Mouse (Mus musculus) stomach, embryonic 14.5 days (tissue): ENCODE results near the gene Rps27rt. TPM values are rescaled to one million over a fixed set of nuclear protein-coding genes. Genes with fewer than 3 reads are reported as not detected.

Experiments used
- ATAC-seq: fragments of 200-750 bp; cut with Nextera tagmentation; 2 replicates; pipeline ENCODE4 v1.8.0; 2017; ENCODE audit warnings: low read depth, moderate TSS enrichment; ENCODE audit not compliant: insufficient number of reproducible peaks, insufficient read depth, low FRiP score
- H3K27ac ChIP-seq: fragments of 300-500 bp; sonication (generic); 2 replicates; pipeline ENCODE4 v1.5.1; 2014; ENCODE audit warnings: mild to moderate bottlenecking, low read length, moderate library complexity, mixed read lengths
- H3K27me3 ChIP-seq: fragments of 300-500 bp; sonication (generic); 2 replicates; pipeline ENCODE4 v1.6.1; 2014; ENCODE audit warnings: low read length, control low read depth, mixed read lengths; ENCODE audit not compliant: control insufficient read depth, insufficient read depth
- H3K36me3 ChIP-seq: fragments of 300-500 bp; sonication (generic); 2 replicates; pipeline ENCODE4 v1.6.1; 2014; ENCODE audit warnings: mild to moderate bottlenecking, control low read depth, low read length, moderate library complexity, mixed read lengths; ENCODE audit not compliant: control insufficient read depth, insufficient read depth
- H3K4me1 ChIP-seq: fragments of 300-500 bp; sonication (generic); 2 replicates; pipeline ENCODE4 v1.6.1; 2014; ENCODE audit warnings: low read length, control low read depth, mixed read lengths; ENCODE audit not compliant: control insufficient read depth, insufficient read depth
- H3K4me2 ChIP-seq: fragments of 300-500 bp; sonication (generic); replicated peaks from 2 replicates; pipeline ENCODE4 v1.6.1; 2014; ENCODE audit warnings: low read depth, low read length, control low read depth
- H3K4me3 ChIP-seq: fragments of 300-500 bp; sonication (generic); 2 replicates; pipeline ENCODE4 v1.5.1; 2014; ENCODE audit warnings: low read depth, low read length, control low read depth
- H3K9ac ChIP-seq: fragments of 300-500 bp; sonication (generic); replicated peaks from 2 replicates; pipeline ENCODE4 v1.6.1; 2014; ENCODE audit warnings: low read depth, mild to moderate bottlenecking, control low read depth, low read length, moderate library complexity, mixed read lengths
- H3K9me3 ChIP-seq: fragments of 300-500 bp; sonication (generic); 2 replicates; pipeline ENCODE4 v1.6.1; 2016; ENCODE audit warnings: low read depth, low read length, control low read depth; ENCODE audit not compliant: control insufficient read depth
- WGBS: fragments of 180-500 bp; shearing (Covaris S2); extraction: QIAGEN DNeasy Blood & Tissue Kit; methylation state at CpG from one replicate; pipeline ENCODE4 v1.1.7; 2014; 5-methylcytosine and 5-hydroxymethylcytosine counted together
- polyA plus RNA-seq: library from polyadenylated mRNA; unstranded; fragments of >200 nt; fragmentation: Nextera tagmentation; extraction: Ambion mirVana; gene quantifications from 2 replicates; pipeline ENCODE4 v1.2.1, GENCODE M21; 2014

Rps27rt gene
- polyA plus RNA-seq, 1 experiment from 2014 or later, result 625 TPM

DNA sequence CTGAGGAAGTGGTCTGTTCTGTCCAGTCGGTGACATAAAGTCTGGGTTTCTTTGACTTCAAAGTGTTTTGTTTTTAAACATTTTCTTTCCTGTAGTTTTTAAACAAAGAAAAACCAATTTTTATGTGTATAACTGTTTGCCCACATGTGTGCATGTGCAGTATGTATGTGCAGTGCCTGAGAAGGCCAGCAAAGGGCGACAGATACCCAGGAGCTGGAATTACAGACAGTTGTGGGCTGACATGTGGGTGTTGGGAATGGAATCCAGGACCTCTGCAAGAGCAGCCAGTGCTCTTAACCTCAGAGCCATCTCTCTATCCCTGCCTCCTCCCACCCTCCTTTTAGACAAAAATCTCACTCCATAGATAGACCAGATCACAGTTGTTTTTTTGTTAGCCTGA lies 10.0 kb upstream of the Rps27rt start:
- no peak overlapping the region for H3K4me2 ChIP-seq
- no peaks in the 10 kb centered on the region for H3K4me1 ChIP-seq
- 0 out of 2 replicates have a peak, but pooled peaks cover 3% of the 10 kb centered on the region for H3K9me3 ChIP-seq
- no peak overlapping the region for H3K27ac ChIP-seq
- whole genome bisulfite sequencing, result 93% methylated on average over 2 of the region's 2 CpGs
- no peaks in the 10 kb centered on the region for H3K36me3 ChIP-seq
- ATAC-seq, result no peak
- H3K4me3 ChIP-seq, result no peak overlapping the region
- no peaks in the 10 kb centered on the region for H3K27me3 ChIP-seq
- H3K9ac ChIP-seq, result no peak overlapping the region

DNA sequence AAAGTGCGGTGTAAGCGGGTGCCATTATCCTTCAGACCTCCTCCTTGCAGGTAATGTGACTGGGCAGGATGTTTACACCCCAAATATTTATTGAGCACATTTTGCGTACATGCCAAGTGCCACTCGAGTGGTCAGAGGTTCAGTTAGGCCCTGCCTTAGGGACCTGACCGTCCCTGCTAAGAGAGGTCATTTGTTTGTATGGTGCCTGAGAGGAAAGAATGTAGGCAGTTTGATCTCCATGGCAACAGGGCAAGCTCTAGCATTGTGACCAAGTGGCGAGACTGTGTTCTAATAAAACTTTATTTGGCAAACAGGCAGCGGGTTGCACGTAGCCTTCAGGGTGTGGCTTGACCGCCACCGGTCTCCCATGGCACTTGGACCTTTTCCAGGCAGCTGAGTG lies 7.9 kb upstream of the Rps27rt start:
- 67% methylated on average over 10 of the region's 10 CpGs for WGBS

DNA sequence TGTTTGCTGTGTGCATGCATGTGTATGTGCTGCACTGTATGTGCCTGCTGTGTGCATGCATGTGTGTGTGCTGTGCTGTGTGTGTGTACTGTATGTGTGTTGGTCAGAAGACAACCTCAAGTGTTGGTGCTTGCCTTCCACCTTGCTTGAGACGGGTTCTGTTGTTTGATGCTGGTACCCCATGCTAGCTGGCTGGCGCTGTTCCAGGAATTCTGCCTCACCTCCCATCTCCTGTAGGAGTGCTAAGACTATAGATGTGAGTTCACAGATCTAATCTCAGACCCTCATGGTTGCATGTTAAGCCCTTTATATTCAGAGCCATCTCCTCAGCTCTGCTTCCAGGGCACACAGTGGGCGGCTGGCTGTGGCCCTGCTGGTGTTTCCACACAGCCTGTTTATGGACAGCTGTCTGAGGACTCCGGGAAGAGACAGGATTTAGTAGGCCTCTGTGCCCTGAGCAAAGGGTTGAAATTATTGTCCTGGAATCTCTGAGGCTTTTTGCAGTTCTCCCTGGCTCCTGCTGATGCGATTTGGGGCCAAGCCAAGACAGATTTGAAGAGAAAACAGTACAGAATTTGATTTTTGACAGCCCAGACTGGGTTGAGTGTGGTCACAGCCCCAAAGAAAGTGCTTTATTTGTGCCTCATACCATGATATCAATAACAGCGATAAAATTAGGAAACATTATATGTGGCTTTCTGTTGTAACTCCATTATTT lies 6.2 kb upstream of the Rps27rt start:
- Histone ChIP-seq H3K27ac (no peak overlapping the region), H3K27me3 (no peaks in the 10 kb centered on the region), H3K9me3 (0 out of 2 replicates have a peak, but pooled peaks cover 3% of the 10 kb centered on the region), H3K9ac (no peak overlapping the region), H3K36me3 (no peaks in the 10 kb centered on the region), H3K4me3 (no peak overlapping the region), H3K4me2 (no peak overlapping the region), H3K4me1 (no peaks in the 10 kb centered on the region)
- 66% methylated on average over 6 of the region's 6 CpGs for WGBS
- ATAC-seq, result no peak

More for the DNA sequence above, 7.9 kb upstream of the Rps27rt start:
- H3K27me3 ChIP-seq, result no peaks in the 10 kb centered on the region
- H3K27ac ChIP-seq, result no peak overlapping the region
- no peaks in the 10 kb centered on the region for H3K4me1 ChIP-seq
- ATAC-seq, result no peak
- no peak overlapping the region for H3K9ac ChIP-seq
- no peak overlapping the region for H3K4me2 ChIP-seq
- H3K4me3 ChIP-seq, result no peak overlapping the region
- H3K36me3 ChIP-seq, result no peaks in the 10 kb centered on the region
- H3K9me3 ChIP-seq, result 0 out of 2 replicates have a peak, but pooled peaks cover 3% of the 10 kb centered on the region

DNA sequence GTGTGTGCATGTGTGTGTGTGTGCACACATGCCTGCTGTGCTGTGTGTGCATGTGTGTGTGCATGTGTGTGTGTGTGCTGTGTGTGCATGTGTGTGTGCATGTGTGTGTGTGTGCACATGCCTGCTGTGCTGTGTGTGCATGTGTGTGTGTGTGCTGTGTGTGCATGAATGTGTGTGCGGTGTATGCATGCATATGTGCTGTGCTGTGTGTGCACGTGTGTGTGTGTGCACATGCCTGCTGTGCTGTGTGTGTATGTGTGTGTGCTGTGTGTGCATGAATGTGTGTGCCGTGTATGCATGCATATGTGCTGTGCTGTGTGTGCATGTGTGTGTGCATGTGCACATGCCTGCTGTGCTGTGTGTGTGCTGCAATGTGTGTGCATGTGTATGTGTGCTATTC lies 5.5 kb upstream of the Rps27rt start:
- H3K4me2 ChIP-seq, result no peak overlapping the region
- H3K9ac ChIP-seq, result no peak overlapping the region
- H3K4me3 ChIP-seq, result no peak overlapping the region
- H3K4me1 ChIP-seq, result no peaks in the 10 kb centered on the region
- 0 out of 2 replicates have a peak, but pooled peaks cover 2% of the 10 kb centered on the region for H3K9me3 ChIP-seq
- 89% methylated on average over 3 of the region's 3 CpGs for WGBS
- ATAC-seq, result no peak
- H3K27ac ChIP-seq, result no peak overlapping the region
- no peaks in the 10 kb centered on the region for H3K36me3 ChIP-seq
- no peaks in the 10 kb centered on the region for H3K27me3 ChIP-seq

DNA sequence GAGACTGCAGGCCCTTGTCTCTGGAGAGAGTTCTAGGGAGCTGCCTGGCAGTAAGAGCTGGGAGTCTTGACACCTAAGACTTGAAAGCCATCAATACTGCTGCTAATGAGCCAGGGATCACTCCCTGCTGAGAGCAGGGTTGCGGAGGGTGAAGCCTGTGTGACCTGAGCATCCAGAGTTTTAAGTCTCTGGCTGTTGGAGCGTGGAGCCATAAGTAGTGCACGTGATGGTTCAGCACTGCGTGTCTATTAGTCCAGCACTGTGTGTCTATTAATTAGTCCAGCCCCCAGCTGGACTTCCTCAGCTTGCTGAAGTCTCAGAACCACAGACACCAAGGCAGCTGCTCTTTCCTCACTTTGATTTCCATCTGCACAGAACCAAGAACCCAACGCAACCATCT lies 3.8 kb upstream of the Rps27rt start:
- no peak for ATAC-seq
- WGBS, result 93% methylated on average over 5 of the region's 5 CpGs

DNA sequence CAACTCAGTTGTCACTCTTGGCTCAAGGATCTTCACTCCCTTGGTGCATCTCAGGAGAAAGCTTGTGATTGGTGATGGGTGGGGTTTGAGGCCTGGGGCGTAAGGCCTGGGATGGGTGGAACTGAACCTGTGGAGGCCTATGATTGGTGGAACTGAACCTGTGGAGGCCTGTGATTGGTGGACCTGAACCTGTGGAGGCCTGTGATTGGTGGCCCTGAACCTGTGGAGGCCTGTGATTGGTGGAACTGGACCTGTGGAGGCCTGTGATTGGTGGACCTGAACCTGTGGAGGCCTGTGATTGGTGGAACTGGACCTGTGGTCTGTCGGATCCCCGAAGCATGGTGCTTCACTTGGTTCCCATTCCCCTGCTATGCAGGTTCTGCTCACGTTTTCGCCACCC lies 3.2 kb upstream of the Rps27rt start:
- Histone ChIP-seq H3K4me1 (no peaks in the 10 kb centered on the region), H3K9ac (no peak overlapping the region), H3K9me3 (no peaks in the 10 kb centered on the region), H3K4me3 (no peak overlapping the region), H3K4me2 (no peak overlapping the region), H3K27ac (no peak overlapping the region), H3K36me3 (no peaks in the 10 kb centered on the region), H3K27me3 (no peaks in the 10 kb centered on the region)
- no peak for ATAC-seq
- 91% methylated on average over 5 of the region's 5 CpGs for WGBS

More for the DNA sequence above, 3.8 kb upstream of the Rps27rt start:
- Histone ChIP-seq H3K4me1 (no peaks in the 10 kb centered on the region), H3K9ac (no peak overlapping the region), H3K4me2 (no peak overlapping the region), H3K27me3 (no peaks in the 10 kb centered on the region), H3K36me3 (no peaks in the 10 kb centered on the region), H3K27ac (no peak overlapping the region), H3K4me3 (no peak overlapping the region), H3K9me3 (no peaks in the 10 kb centered on the region)

DNA sequence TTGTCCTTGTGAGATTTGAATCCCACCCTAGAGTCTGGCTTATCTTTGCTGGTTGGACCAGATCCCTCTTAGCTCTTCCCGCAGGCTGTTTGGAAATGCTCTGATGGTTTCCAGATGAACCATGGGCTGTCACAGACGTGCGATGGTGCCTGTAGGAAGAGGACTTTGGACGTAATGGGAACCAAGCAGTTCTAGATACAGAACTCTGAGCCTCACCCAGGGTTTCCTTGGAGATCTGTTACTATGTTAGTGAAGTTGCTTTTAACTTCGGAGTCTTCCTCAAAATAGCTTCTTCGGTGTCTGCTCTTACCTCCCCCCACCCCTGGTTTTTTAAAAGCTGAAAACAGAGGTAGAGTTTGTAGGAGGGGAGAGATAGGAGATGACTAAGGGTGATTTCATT lies 2.6 kb downstream of the Rps27rt start:
- 50% methylated on average over 6 of the region's 6 CpGs for WGBS
- Histone ChIP-seq H3K9ac (no peak overlapping the region), H3K4me1 (peaks cover 7% of the 10 kb centered on the region; the same call in 1 of the 2 replicates), H3K4me2 (no peak overlapping the region), H3K27me3 (no peaks in the 10 kb centered on the region), H3K4me3 (no peak overlapping the region), H3K36me3 (no peaks in the 10 kb centered on the region), H3K9me3 (no peaks in the 10 kb centered on the region), H3K27ac (no peak overlapping the region)
- no peak for ATAC-seq

DNA sequence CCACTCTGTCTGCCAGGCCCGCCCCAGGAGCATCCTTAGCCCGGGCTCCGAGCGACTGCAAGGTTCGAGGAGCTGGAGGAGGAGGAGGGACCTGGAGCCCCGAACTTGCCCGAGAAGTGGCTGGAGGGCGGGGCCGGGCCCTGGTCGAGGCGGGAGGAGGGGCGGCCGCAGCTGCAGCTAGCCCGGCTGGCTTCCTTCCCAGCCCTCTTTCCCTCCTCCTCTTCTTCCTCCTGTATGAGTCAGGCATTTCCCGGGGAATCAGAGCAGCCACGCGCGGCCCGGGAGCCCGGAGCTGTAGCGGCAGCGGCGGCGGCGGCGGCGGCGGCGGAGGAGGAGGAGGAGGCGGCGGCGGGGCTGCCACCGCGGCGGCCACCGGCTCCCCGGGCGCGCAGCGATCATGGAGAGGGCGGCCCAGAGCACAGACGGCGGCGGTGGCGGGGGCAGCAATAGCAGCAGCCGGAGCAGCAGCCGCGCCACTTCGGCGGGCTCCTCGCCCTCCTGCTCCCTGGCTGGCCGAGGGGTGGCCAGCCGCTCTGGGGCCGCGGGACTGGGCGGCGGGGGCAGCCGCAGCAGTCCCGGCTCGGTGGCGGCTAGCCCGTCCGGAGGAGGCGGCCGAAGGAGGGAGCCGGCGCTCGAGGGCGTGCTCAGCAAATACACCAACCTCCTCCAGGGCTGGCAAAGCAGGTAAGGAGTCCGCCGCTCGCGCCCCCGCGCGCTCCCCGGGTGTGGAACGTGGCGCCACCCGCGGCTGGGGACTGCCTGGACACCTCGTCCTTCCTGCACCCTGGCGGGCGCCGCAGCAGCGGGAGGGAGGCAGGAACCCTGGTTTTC lies 4.0 kb downstream of the Rps27rt start, which contains the start of gene Osbpl10:
Gene Osbpl10, plus strand, starts transcription at position 289 of the 831 bp plus-strand sequence.
- peaks cover 7% of the 10 kb centered on the region; the same call in 1 of the 2 replicates for H3K4me1 ChIP-seq
- WGBS, result under 1% methylated on average over 63 of the region's 86 CpGs

More for the DNA sequence above, 4.0 kb downstream of the Rps27rt start, which contains the start of gene Osbpl10:
- peak within 1 kb of the TSS; percentile 66 for H3K27ac ChIP-seq
- peak within 1 kb of the TSS; percentile 86 for H3K4me2 ChIP-seq
- peak within 1 kb of the TSS; percentile 76 for H3K4me3 ChIP-seq
- ATAC-seq, result peak; percentile 87
- H3K36me3 ChIP-seq, result no peaks in the 10 kb centered on the region
- H3K27me3 ChIP-seq, result no peaks in the 10 kb centered on the region
- H3K9ac ChIP-seq, result peak within 1 kb of the TSS; percentile 71
- H3K9me3 ChIP-seq, result no peaks in the 10 kb centered on the region
